Mouse (Mus musculus) erythroblast, embryonic 14.5 days (primary cell): ENCODE data around the gene Adamts5.

ENCODE experiments used
- GATA1 ChIP-seq: IDR thresholded peaks from 2 replicates; pipeline ENCODE4 v1.6.1; 2012; ENCODE audit warnings: low read length, inconsistent platforms, mixed read lengths
- TAL1 ChIP-seq: IDR thresholded peaks from 3 replicates; pipeline ENCODE4 v1.6.1; 2012; ENCODE audit warnings: low read length, inconsistent platforms, mixed read lengths

GRCm38 (mm10) chr16:85871971-85872370 lies 29.7 kb downstream of the Adamts5 start:
- TF ChIP-seq GATA1 (no peak), TAL1 (no peak)
